ENCODE assay signal across 8 mouse cellular contexts in the genomic region with DNA sequence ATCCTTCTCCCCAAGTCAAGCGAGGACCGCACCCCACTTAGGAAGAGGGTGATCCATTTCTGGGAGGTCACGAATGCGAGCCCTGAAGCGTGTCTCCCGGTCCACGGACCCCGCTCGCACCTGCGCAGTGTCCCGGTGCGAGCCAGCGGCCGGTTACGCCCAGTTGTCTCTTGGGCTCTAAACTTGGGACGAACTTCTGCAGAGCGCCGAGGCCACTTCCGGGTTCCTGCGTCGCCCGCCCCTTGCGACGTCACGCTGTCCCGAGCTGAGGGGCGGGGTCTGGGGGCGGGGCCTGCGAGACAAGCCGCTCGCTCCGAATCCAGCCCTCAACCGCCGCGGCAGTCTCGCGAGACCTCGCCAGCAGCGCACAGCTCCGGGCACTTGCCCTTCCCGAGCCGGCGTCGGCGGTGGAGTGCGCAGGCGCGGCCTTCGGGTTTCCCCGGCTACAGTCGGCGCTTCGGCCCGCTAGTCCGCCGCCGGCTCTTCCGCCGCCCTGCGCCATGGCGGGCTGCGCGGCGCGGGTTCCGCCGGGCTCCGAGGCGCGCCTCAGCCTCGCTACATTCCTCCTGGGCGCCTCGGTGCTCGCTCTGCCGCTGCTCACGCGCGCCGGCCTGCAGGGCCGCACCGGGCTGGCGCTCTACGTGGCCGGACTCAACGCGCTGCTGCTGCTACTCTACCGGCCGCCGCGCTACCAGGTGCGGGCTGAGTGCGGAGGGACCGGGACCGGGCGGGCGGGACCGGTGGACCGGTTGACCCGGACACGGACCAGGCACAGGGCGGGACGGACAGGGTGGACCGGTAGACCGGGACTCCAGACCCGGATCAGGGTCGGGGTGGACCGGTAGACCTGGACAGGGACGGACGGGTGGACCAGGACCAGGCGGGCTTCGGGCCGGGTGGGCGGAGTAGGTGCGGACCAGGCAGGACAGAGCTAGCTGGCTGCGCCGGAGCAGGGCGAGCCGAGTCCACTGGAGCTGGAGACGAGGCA. TPM values are rescaled to one million over a fixed set of nuclear protein-coding genes. Genes with fewer than 3 reads are reported as not detected.
DNase-seq lines count a peak whose midpoint lies in the region; ATAC-seq and TF ChIP-seq lines count a peak whose summit lies in the region.

TSS of gene Icmt (plus strand) at position 354 of the 988 bp plus-strand sequence.

- H3K9ac ChIP-seq in embryonic facial prominence, embryonic 15.5 days = peak within 1 kb of the TSS; percentile 97
- peak within 1 kb of the TSS; percentile 95 for H3K9ac ChIP-seq in limb, embryonic 14.5 days (ENCODE audit: low read depth, low read length, severe bottlenecking)
- peak within 1 kb of the TSS; percentile 98 for H3K9ac ChIP-seq in midbrain, postnatal 0 days (replicated peaks; ENCODE audit: low read length, poor library complexity, severe bottlenecking)

- no peaks in the 10 kb centered on the region for H3K9me3 ChIP-seq in embryonic facial prominence, embryonic 15.5 days (replicated peaks)
- H3K9me3 ChIP-seq in limb, embryonic 14.5 days (ENCODE audit: control insufficient read depth, low read length) = no peaks in the 10 kb centered on the region
- no peaks in the 10 kb centered on the region for H3K9me3 ChIP-seq in midbrain, postnatal 0 days (ENCODE audit: low read length)

- under 1% methylated on average over 118 of the region's 119 CpGs for WGBS in bone marrow, adult 2 months
- under 1% methylated on average over 119 of the region's 119 CpGs for WGBS in embryonic facial prominence, embryonic 15.5 days
- WGBS in limb, embryonic 14.5 days = under 1% methylated on average over 100 of the region's 119 CpGs
- under 1% methylated on average over 113 of the region's 119 CpGs for WGBS in midbrain, postnatal 0 days

- ATAC-seq in embryonic facial prominence, embryonic 15.5 days (ENCODE audit: insufficient number of reproducible peaks, low FRiP score, low TSS enrichment, low read depth) = peak; percentile 96
- ATAC-seq in limb, embryonic 14.5 days (ENCODE audit: low FRiP score, low read depth) = peak; percentile 97
- peak; percentile 94 for ATAC-seq in midbrain, postnatal 0 days (ENCODE audit: low FRiP score)

- TF ChIP-seq CTCF in bone marrow, adult 2 months (IDR thresholded peaks at IDR 0.05; ENCODE audit: control insufficient read depth, insufficient read depth, low read length) = 0 out of 2 replicates have a peak, but pooled peaks have one; percentile 4
- no peak for TF ChIP-seq CTCF in midbrain, postnatal 0 days (IDR thresholded peaks at IDR 0.05)

- peak; percentile 99 for DNase-seq in 416B (ENCODE audit: low read depth)
- DNase-seq in heart, adult 8-10 months (ENCODE audit: low spot score) = peak; percentile 96
- peak; percentile 99 for DNase-seq in kidney, adult 9 months
- DNase-seq in limb, embryonic 14.5 days (ENCODE audit: low spot score) = peak; percentile 98
- peak; percentile 99 for DNase-seq in midbrain, postnatal 0 days (ENCODE audit: low spot score)
- DNase-seq in spleen, postnatal 14 days (ENCODE audit: low spot score in 2 of 2) = peak; percentile 99 to 100

- H3K4me1 ChIP-seq in bone marrow, adult 2 months (ENCODE audit: control insufficient read depth, insufficient read depth, low read length) = peaks cover 1% of the 10 kb centered on the region; the same call in 1 of the 2 replicates
- H3K4me1 ChIP-seq in embryonic facial prominence, embryonic 15.5 days = peaks cover 27% of the 10 kb centered on the region
- peaks cover 11% of the 10 kb centered on the region for H3K4me1 ChIP-seq in limb, embryonic 14.5 days (ENCODE audit: control insufficient read depth, insufficient read depth, low read length)
- H3K4me1 ChIP-seq in midbrain, postnatal 0 days (ENCODE audit: insufficient read depth, low read length) = 0 out of 2 replicates have a peak, but pooled peaks cover 8% of the 10 kb centered on the region

- peak within 1 kb of the TSS; percentile 95 for H3K4me3 ChIP-seq in bone marrow, adult 2 months (replicated peaks; ENCODE audit: control insufficient read depth, low read depth, low read length)
- peak within 1 kb of the TSS; percentile 97 for H3K4me3 ChIP-seq in embryonic facial prominence, embryonic 15.5 days (replicated peaks)
- H3K4me3 ChIP-seq in limb, embryonic 14.5 days (replicated peaks; ENCODE audit: low read length) = peak within 1 kb of the TSS; percentile 95
- H3K4me3 ChIP-seq in midbrain, postnatal 0 days (ENCODE audit: low read depth, low read length) = peak within 1 kb of the TSS; percentile 99

- peak; percentile 94; the same call in 1 of the 2 replicates for TF ChIP-seq POLR2A in bone marrow, adult 2 months (IDR thresholded peaks at IDR 0.05; ENCODE audit: borderline replicate concordance, control insufficient read depth, low read depth, low read length)
- peak; percentile 54; the same call in 1 of the 2 replicates for TF ChIP-seq POLR2A in limb, embryonic 14.5 days (IDR thresholded peaks at IDR 0.05; ENCODE audit: borderline replicate concordance, extremely low read depth, insufficient read depth, insufficient read length)

- peaks cover 26% of the 10 kb centered on the region for H3K36me3 ChIP-seq in embryonic facial prominence, embryonic 15.5 days
- peaks cover 26% of the 10 kb centered on the region for H3K36me3 ChIP-seq in limb, embryonic 14.5 days (ENCODE audit: control insufficient read depth, insufficient read depth, low read length)
- peaks cover 23% of the 10 kb centered on the region for H3K36me3 ChIP-seq in midbrain, postnatal 0 days (ENCODE audit: insufficient read depth, low read length)

- peak within 1 kb of the TSS; percentile 93 for H3K4me2 ChIP-seq in embryonic facial prominence, embryonic 15.5 days (replicated peaks)
- H3K4me2 ChIP-seq in limb, embryonic 14.5 days (replicated peaks; ENCODE audit: low read depth, low read length, severe bottlenecking) = peak within 1 kb of the TSS; percentile 96
- H3K4me2 ChIP-seq in midbrain, postnatal 0 days (ENCODE audit: low read depth, low read length, poor library complexity, severe bottlenecking) = peak within 1 kb of the TSS; percentile 85

- H3K27ac ChIP-seq in bone marrow, adult 2 months (ENCODE audit: control insufficient read depth, insufficient read depth, low read depth, low read length, poor library complexity) = peak within 1 kb of the TSS; percentile 94
- peak within 1 kb of the TSS; percentile 81 for H3K27ac ChIP-seq in embryonic facial prominence, embryonic 15.5 days (replicated peaks)
- H3K27ac ChIP-seq in limb, embryonic 14.5 days (replicated peaks; ENCODE audit: low read depth, low read length) = peak within 1 kb of the TSS; percentile 58; the same call in 1 of the 2 replicates
- H3K27ac ChIP-seq in midbrain, postnatal 0 days (ENCODE audit: low read depth, low read length) = peak within 1 kb of the TSS; percentile 88

- peaks cover 35% of the 10 kb centered on the region for H3K27me3 ChIP-seq in embryonic facial prominence, embryonic 15.5 days
- H3K27me3 ChIP-seq in limb, embryonic 14.5 days (ENCODE audit: control insufficient read depth, insufficient read depth, low read length) = peaks cover 15% of the 10 kb centered on the region
- H3K27me3 ChIP-seq in midbrain, postnatal 0 days (ENCODE audit: insufficient read depth, low read length) = peaks cover 13% of the 10 kb centered on the region

RNA-seq across cellular contexts. Expression of gene Icmt, which starts in this region (rescaled TPM):
- polyA plus RNA-seq in bone marrow, adult 2 months (2011; ENCODE audit: insufficient read depth, insufficient read length, low replicate concordance, missing spikeins) = 5.0 and 7.8 TPM in 2 replicates
- 23.5 and 26.7 TPM in 2 replicates for polyA plus RNA-seq in embryonic facial prominence, embryonic 15.5 days (2015; fragmentation: Nextera tagmentation; extraction: Ambion mirVana)
- 10 to 100 TPM; 25.2 to 36.4 (median 30.6) TPM for total RNA-seq in heart, adult 8-10 months (2022)
- 26.6 and 30.7 TPM in 2 replicates for polyA plus RNA-seq in limb, embryonic 14.5 days (2012; rRNA removed)
- 27.6 and 32.7 TPM in 2 replicates for polyA plus RNA-seq in limb, embryonic 14.5 days (2014; fragmentation: Nextera tagmentation; extraction: Ambion mirVana)
- total RNA-seq in midbrain, postnatal 0 days (2014; rRNA removed) = 34.6 and 38.9 TPM in 2 replicates
- 15.7 and 17.9 TPM in 2 replicates for polyA plus RNA-seq in midbrain, postnatal 0 days (2015; fragmentation: Nextera tagmentation; extraction: Ambion mirVana)

Comparison
In these comparisons a context has a peak if more than half of its experiments do, and no peak if none do; other contexts are left out.
1. Peak in every context shown above with its lines: DNase-seq, ATAC-seq, H3K4me3 ChIP-seq and H3K27ac ChIP-seq.